Mouse (Mus musculus) heart, adult 2 months (tissue): ENCODE data around the gene Wdr5.

Source experiments
- CTCF ChIP-seq: fragments of 200-600 bp; IDR thresholded peaks from 2 replicates; pipeline ENCODE4 v1.8.1; 2022; ENCODE audit warnings: antibody characterized with exemption, mild to moderate bottlenecking, moderate library complexity
- EP300 ChIP-seq: fragments of 200-500 bp; IDR thresholded peaks from 2 replicates; pipeline ENCODE4 v1.6.1; 2011; ENCODE audit warnings: low read depth, low read length, control low read depth; ENCODE audit not compliant: insufficient read depth

DNA sequence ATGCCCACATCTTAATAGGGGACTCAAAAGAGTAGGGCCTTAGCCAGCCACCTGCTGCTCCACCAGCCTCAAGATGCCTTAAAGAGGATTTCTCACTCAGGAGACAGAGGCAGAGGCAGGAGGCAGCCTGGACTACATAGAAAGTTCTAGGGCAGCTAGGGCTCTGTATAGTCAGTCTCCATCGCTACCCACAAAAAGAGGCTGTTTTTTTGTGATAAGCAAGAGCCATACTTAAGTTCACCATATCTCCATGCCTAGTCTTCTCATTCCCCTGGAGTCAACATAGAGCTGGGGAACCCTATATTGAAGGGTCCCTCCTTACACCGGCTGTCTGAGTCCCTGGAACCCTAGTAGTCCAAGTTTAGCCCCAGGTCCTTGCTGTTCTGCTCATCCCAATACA is 44.4 kb upstream of the Wdr5 start:
- no peak for TF ChIP-seq CTCF
- no peak for TF ChIP-seq EP300
